Mouse (Mus musculus): Measurements from ENCODE around the gene Mycn.

Mycn gene

DNA sequence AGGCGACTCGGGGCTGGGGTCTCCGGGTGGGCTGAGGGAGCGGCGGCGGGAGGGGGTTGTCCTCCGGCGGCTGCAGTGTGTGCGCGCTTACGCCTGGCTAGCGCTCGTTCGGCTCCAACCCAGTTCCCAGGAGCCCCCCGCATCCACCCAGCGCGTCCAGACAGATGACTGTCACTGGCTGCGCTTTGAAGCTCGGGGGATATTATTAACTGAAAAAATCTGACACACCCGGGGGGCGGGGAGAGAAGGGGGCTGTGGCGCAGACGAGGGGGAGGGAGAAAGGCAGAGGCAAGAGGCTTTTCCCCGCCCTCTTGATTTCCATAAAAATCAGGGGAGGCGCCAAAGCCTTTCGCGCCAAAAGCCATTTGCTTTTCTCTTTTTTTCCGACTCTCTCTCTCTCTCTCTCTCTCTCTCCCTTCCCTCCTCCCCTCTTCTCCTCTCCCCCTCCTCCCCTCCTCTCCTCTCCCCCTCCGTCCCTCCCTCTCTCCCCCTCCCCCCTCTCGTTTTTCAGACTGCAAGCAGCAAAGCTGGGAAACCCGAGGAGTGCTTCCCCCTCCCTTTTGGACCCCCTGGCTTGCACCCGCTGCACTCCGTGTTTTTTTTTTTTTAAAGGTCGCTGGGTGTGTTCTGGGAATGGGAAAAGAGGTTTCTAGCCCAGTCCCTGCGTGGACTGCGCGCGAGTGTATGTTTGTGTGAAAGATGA is at the start of gene Mycn:
Gene Mycn, minus strand, starts transcription at position 254 of the 703 bp plus-strand sequence.
- peak; percentile 74 for DNase-seq (ENCODE audit: extremely low spot score, low read depth, low spot score)

- DNase-seq (ENCODE audit: extremely low spot score, low read depth, low spot score), result no peak
Measured at GRCm38 (mm10) chr12:12987376-12987775, 45.7 kb upstream of the Mycn start.

DNA sequence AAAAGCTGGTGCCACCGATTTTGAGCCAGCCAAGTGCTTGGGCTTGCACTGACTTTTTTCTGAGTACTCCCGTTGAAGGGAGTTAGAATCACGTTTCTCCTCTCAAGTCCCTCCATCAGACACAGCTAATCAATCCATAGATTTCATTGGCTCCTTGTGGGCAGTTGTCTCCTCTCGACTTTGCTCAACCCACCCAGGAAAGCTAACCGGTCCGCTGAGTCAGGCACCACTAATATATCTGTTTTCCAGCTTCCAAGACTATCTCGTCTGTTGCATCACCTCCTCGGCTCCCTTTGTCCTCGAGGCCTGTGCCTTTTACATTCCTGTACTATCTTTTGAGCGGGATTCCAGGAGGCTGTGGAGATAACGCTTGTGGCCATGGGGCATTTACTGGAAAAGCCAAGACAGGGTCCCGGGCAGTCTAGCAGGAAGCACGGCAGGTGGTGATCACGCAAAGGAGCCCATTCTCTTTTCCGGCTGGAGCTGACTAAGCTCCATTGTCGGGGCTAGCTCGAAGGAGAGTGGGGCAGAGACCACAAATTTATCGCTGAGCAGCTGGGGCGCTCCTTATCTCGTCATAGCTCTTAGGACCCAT is 45.0 kb upstream of the Mycn start:
- DNase-seq (ENCODE audit: extremely low spot score, low read depth, low spot score), result no peak

DNA sequence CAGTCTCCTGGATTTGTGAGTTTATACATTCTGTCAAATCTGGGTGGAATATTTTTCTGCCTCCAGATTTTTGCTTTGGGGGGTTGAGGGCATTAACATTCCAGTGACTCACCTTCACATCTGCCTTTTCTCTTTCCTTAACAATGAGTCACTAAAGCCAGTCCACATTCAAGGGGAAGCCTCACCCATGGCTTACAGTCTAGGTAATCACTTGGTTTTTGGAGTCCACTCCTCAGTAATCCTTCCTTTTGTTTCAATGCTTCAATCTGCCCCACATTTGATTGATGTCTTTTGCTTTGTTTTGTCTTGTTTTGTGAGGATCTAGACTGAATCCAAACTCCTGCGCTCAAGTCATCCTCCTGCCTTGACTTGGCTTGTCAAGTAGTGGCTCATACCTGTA is 41.3 kb upstream of the Mycn start:
- DNase-seq (ENCODE audit: extremely low spot score, low read depth, low spot score), result no peak

GRCm38 (mm10) chr12:12975397-12975796 is 33.7 kb upstream of the Mycn start:
- DNase-seq (ENCODE audit: extremely low spot score, low read depth, low spot score), result no peak

GRCm38 (mm10) chr12:12972756-12973435 is 31.2 kb upstream of the Mycn start:
- no peak for DNase-seq (ENCODE audit: extremely low spot score, low read depth, low spot score)

DNA sequence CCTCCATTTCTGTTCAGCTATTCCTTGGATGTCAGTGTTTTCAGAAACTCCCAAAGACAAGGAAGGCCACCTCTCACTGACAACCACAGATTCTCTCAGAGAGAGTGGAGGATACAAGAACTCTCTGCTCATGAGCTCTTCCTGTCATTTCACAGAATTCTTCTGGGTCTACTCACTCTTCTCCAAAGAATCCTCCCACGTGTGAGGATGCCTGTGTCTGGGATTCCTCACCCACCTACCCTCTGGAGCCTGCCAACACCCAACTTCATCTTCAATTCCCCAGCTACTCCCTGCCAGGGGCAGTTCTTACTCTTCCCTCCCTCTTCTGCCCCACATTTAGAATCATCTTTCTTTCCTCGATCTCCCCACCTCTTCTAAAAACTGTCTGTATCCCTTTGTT is 26.2 kb upstream of the Mycn start:
- no peak for DNase-seq (ENCODE audit: extremely low spot score, low read depth, low spot score)

DNA sequence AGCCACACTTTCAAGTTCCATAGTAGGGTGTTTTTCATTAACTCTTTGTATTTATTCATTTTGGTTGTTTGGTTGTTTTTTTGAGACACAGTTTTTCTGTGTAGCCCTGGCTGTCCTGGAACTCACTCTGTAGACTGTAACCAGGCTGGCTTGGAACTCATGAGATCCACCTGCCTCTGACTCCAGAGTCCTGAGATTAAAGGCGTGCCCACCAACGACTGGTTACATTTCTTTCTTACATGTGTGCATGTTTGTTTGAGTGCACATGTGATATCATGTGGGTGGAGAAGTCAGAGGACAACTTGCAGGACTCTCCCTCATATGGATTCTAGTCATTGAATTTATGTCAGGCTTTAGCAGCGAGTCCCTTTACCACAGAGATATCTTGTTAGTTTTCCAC is 23.1 kb upstream of the Mycn start:
- DNase-seq (ENCODE audit: extremely low spot score, low read depth, low spot score), result no peak

DNA sequence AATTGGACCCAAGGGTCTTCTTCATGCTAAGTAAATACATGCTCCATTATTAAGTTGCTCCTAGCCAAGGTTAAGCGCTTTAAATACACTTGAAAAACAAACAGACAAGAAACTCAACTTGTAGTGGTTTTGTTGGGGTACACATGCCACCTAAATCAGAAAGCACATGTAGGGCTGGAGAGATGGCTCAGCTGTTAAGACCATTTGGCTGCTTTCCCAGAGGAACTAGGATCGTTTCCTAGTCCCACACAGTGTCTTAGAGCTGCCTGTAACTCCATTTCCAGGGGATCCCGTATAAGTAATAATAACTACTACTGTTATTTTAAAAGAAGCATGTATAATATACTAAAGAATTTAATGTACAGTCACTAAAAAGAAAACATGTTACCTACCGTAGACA is 5.9 kb upstream of the Mycn start:
- no peak for DNase-seq (ENCODE audit: extremely low spot score, low read depth, low spot score)

DNA sequence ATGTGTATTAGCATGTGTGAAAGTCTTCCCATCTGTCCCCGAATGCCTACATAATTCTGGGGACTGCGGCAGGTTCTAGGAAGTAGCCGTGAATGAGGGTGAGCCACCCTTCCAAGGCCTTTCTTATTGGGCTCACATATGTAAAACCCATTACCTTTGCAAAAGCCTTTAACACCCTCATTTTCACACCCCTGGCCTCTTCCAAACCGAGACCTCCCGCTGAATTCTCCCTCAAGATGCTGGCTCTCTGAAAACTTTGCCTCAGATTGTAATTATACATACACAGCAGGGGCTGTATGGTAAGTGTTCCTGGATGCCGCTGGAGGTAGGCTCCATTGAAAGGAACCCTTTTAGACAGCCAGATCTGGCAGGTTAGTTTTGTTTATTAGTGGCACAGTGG is 1.6 kb upstream of the Mycn start:
- no peak for DNase-seq (ENCODE audit: extremely low spot score, low read depth, low spot score)

- peak; percentile 62 for DNase-seq (ENCODE audit: extremely low spot score, low read depth, low spot score)
Measured at GRCm38 (mm10) chr12:12942364-12943050, 793 bp upstream of the Mycn start.

GRCm38 (mm10) chr12:12941129-12941504 is 597 bp downstream of the Mycn start:
- DNase-seq (ENCODE audit: extremely low spot score, low read depth, low spot score), result no peak

DNA sequence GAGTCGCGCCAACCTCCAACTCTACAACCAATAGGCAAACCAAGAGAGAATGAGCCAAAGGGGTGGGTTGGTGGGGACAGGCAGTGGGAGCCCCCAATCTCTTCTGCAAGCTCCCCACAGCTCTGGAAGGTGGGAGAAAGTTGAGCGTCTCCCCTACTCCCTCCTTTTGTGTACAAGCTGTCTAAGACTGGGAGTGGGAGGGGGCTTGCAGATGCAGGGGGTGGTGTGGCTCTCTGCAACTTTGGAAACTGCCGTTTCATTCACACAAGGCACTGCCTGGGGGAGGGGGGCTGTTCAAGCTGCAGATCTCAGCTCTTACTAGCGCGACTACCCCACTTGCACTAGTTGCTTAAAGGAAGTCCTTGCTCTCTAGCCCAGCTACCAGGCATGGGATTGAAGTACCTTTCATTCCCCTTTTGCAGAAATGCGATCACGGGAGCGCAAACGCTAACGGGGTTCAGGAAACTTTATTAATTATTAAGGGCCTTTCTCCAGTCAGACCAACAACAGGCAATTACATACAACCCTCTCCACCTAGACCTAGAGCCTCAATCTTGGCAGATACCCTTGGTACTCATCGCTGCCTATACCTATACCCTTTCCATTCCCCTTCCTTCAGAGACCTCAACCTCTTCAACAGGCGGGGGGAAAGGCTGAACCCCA is 1.1 kb downstream of the Mycn start:
- DNase-seq (ENCODE audit: extremely low spot score, low read depth, low spot score), result no peak

- DNase-seq (ENCODE audit: extremely low spot score, low read depth, low spot score), result no peak
Measured at GRCm38 (mm10) chr12:12939581-12940465, 1.9 kb downstream of the Mycn start.

DNA sequence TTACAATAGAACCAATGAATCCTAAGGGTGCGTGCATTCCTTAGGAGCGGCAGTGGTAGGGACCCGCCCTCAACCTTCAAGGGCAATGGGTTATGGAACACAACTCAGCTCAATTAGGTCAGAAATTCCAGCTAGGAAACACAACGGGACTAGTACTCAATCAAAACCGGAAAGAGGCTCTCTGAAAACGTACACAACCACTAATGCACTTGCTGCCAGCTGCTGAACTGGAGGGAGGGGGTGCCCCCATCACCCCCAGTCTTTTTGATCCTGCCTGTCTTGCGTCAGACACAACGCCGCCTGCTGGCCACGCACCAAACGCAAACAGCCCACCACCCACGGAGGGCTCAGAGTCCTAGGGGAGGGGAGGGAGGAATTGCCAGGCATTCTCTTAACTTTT is 2.9 kb downstream of the Mycn start:
- no peak for DNase-seq (ENCODE audit: extremely low spot score, low read depth, low spot score)

DNA sequence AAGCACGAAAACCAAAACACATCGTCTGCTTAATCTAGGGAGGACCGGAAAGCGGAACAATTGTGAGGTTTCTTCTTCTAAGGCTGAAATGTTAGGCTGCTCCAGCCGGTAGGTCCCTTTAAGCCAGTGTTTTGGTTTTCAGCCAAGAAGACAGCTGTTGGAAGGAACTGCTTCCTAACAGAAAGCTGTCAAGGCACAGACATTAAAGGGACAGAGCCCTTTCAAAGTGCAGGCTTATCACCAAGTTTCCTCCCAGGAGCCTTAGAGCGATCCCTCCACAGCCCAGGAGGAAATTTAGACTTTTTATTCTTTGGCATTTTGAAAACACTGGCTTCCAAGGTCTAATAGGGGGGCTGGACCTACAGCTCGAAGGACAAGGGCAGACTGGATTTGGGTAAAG is 3.4 kb downstream of the Mycn start:
- DNase-seq (ENCODE audit: extremely low spot score, low read depth, low spot score), result no peak

GRCm38 (mm10) chr12:12937746-12938145 is 4.0 kb downstream of the Mycn start:
- DNase-seq (ENCODE audit: extremely low spot score, low read depth, low spot score), result no peak

DNA sequence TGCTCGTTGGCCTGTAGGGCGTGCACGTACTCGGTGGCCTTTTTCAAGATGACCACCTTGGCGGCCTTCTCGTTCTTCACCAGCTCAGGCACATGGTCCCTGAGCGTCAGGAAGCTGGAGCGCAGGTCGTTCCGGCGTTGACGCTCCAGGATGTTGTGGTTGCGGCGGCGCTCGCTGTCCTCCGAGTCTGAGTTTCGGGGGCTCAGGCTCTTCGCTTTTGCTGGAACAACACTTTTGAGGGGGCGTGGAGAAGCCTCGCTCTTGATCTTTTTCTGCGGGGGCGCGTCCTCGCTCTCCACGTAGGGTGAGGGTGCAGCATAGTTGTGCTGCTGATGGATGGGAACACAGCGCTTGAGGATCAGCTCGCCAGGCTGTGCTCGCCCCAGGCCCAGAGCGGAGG is 4.6 kb downstream of the Mycn start:
- DNase-seq (ENCODE audit: extremely low spot score, low read depth, low spot score), result no peak

DNA sequence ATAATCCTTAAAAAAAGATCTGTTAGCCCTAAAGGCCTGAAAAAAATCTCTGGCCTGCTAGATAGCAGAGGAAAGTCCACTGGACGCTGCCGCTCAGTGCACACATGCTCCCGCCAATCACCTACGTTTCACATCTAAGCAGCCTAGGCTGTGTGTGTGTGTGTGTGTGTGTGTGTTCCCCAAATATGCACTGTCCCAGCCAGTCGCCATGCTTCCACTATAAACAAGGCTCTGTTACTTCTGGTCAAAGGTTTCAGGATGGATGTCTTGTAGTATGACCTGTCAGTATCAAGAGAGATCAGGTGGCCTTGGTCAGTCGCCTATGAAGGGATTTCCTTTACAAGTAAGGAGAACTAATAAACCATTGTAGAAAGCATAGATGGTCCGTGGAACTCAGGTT is 9.5 kb downstream of the Mycn start:
- no peak for DNase-seq (ENCODE audit: extremely low spot score, low read depth, low spot score)

GRCm38 (mm10) chr12:12928239-12928638 is 13.5 kb downstream of the Mycn start:
- no peak for DNase-seq (ENCODE audit: extremely low spot score, low read depth, low spot score)

Measured in hindlimb bud, embryonic 11.5 days (tissue).